ENCODE assay signal across 9 mouse cellular contexts in the genomic region with DNA sequence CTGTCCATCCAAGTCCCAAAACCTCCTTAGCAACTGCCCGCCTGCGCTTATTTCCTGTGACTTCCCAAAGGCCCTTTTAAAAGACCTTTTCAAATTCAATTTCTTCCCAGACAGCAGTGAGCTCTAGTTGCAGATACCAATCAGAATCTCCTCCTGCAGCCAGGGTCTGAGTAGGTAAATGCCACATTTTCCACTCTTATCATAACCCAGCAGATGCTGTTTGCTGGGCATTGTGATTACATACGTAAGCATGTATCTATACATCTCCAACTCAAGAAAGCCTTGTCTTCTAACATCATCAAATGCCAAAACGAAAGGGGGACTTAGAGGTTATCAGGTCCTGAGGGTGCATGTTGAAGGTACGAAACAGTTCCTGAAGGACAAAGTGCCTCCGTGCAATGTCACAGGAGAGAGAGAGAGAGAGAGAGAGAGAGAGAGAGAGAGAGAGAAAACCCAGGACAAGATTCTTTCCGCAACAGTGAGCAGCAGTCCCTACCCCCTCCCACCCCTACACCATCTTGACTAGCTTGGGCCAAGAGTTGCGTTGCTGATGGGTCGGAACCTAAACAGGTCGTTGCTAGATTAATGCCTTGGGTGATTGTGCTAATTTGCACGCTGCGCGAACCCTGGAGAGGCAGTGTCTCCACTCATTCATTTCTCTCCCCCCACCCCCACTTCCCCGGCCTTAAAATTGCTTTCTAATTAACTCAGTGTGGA. TPM values are rescaled to one million over a fixed set of nuclear protein-coding genes. Genes with fewer than 3 reads are reported as not detected.
DNase-seq lines count a peak whose midpoint lies in the region; ATAC-seq lines count a peak whose summit lies in the region.
"Had no signal": no experiment of that assay in that cellular context is flagged by ENCODE, and none has a peak within 500 bp of the region (broad histone marks: within the 10 kb centered on the region; RNA-seq: fewer than 3 reads in every experiment).

No protein-coding gene starts in this region.

- intact Hi-C loops in left cerebral cortex, postnatal 14 days (cut with DNase I) = loop anchor here (2.0 to 5.0 kb wide), 2 partner anchors 54 to 180 kb away; no protein-coding TSS in a partner anchor

- no peak for DNase-seq in cerebellum, adult 11-12 months
- peak; percentile 3 for DNase-seq in lung, postnatal 10 days
- DNase-seq in lung, adult 18-20 months = no peak
- no peak for DNase-seq in urinary bladder, postnatal 36 days (ENCODE audit: low spot score in 2 of 2)
- no peak for DNase-seq in left cerebral cortex, postnatal 14 days (ENCODE audit: low spot score in 2 of 2)

- 0 out of 2 replicates have a peak, but pooled peaks have one; percentile 1 for ATAC-seq in cerebellum, adult (ENCODE audit: insufficient number of reproducible peaks, low FRiP score, low TSS enrichment)
- peak; percentile 78 for ATAC-seq in hindbrain, embryonic 15.5 days (ENCODE audit: low FRiP score, low read depth)
- peak; percentile 64 for ATAC-seq in midbrain, embryonic 15.5 days (replicated peaks)

- peak overlapping the region; percentile 34 for H3K4me3 ChIP-seq in hindbrain, embryonic 15.5 days
- H3K4me3 ChIP-seq in midbrain, embryonic 15.5 days = peak overlapping the region; percentile 38

- peaks cover 10% of the 10 kb centered on the region for H3K4me1 ChIP-seq in hindbrain, embryonic 15.5 days (replicated peaks)
- peaks cover 7% of the 10 kb centered on the region; the same call in 1 of the 2 replicates for H3K4me1 ChIP-seq in midbrain, embryonic 15.5 days

- 23% methylated on average over 14 of the region's 14 CpGs for WGBS in hindbrain, embryonic 15.5 days
- WGBS in midbrain, embryonic 15.5 days = 30% methylated on average over 14 of the region's 14 CpGs

- H3K36me3 ChIP-seq in hindbrain, embryonic 15.5 days = no peaks in the 10 kb centered on the region
- no peaks in the 10 kb centered on the region for H3K36me3 ChIP-seq in midbrain, embryonic 15.5 days (replicated peaks)

- 0 out of 2 replicates have a peak overlapping the region, but pooled peaks have one; percentile 39 for H3K9ac ChIP-seq in hindbrain, embryonic 15.5 days
- peak overlapping the region; percentile 40 for H3K9ac ChIP-seq in midbrain, embryonic 15.5 days

- 0 out of 2 replicates have a peak overlapping the region, but pooled peaks have one; percentile 13 for H3K27ac ChIP-seq in hindbrain, embryonic 15.5 days (replicated peaks)
- peak overlapping the region; percentile 45; the same call in 1 of the 2 replicates for H3K27ac ChIP-seq in midbrain, embryonic 15.5 days
- H3K27ac ChIP-seq: macrophage had no signal

- H3K27me3 ChIP-seq in hindbrain, embryonic 15.5 days = 0 out of 2 replicates have a peak, but pooled peaks cover 6% of the 10 kb centered on the region
- no peaks in the 10 kb centered on the region for H3K27me3 ChIP-seq in midbrain, embryonic 15.5 days (replicated peaks)

- H3K9me3 ChIP-seq in hindbrain, embryonic 15.5 days = no peaks in the 10 kb centered on the region
- H3K9me3 ChIP-seq in midbrain, embryonic 15.5 days = no peaks in the 10 kb centered on the region

- peak overlapping the region; percentile 67 for H3K4me2 ChIP-seq in hindbrain, embryonic 15.5 days
- H3K4me2 ChIP-seq in midbrain, embryonic 15.5 days = peak overlapping the region; percentile 69

RNA-seq across cellular contexts. Expression of a gene that starts 3.0 kb away (rescaled TPM):
- polyA plus RNA-seq in hindbrain, embryonic 15.5 days (2015; fragmentation: Nextera tagmentation; extraction: Ambion mirVana) = 46.4 and 49.5 TPM in 2 replicates
- polyA plus RNA-seq in midbrain, embryonic 15.5 days (2015; fragmentation: Nextera tagmentation; extraction: Ambion mirVana) = 42.6 and 46.4 TPM in 2 replicates
- total RNA-seq in left cerebral cortex, postnatal 14 days (2021) = 10 to 100 TPM; 21.2 to 24.3 TPM

RNA-seq across cellular contexts. Expression of a gene that starts 3.1 kb away (rescaled TPM):
- polyA plus RNA-seq in hindbrain, embryonic 15.5 days (2015; fragmentation: Nextera tagmentation; extraction: Ambion mirVana) = 0.12 TPM in 2 replicates
- polyA plus RNA-seq in midbrain, embryonic 15.5 days (2015; fragmentation: Nextera tagmentation; extraction: Ambion mirVana) = 0.10 and 0.15 TPM in 2 replicates
- under 1 TPM; 0.27 to 0.37 TPM for total RNA-seq in left cerebral cortex, postnatal 14 days (2021)
- polyA plus RNA-seq: macrophage had no signal

RNA-seq across cellular contexts. Expression of a gene that starts 25.9 kb away (rescaled TPM):
- polyA plus RNA-seq in hindbrain, embryonic 15.5 days (2015; fragmentation: Nextera tagmentation; extraction: Ambion mirVana) = 5.6 and 5.7 TPM in 2 replicates
- 6.2 and 6.6 TPM in 2 replicates for polyA plus RNA-seq in midbrain, embryonic 15.5 days (2015; fragmentation: Nextera tagmentation; extraction: Ambion mirVana)
- 1 to 10 TPM; 9.0 to 9.3 TPM for total RNA-seq in left cerebral cortex, postnatal 14 days (2021)

RNA-seq across cellular contexts. Expression of a gene that starts 27.8 kb away (rescaled TPM):
- polyA plus RNA-seq in hindbrain, embryonic 15.5 days (2015; fragmentation: Nextera tagmentation; extraction: Ambion mirVana) = not detected in 2 replicates
- polyA plus RNA-seq in midbrain, embryonic 15.5 days (2015; fragmentation: Nextera tagmentation; extraction: Ambion mirVana) = not detected in 2 replicates
- total RNA-seq in left cerebral cortex, postnatal 14 days (2021) = not detected
- polyA plus RNA-seq: macrophage had no signal

Comparison
In these comparisons a context has a peak if more than half of its experiments do, and no peak if none do; other contexts are left out.
1. ATAC-seq: peak in every context shown above with its lines; median percentile 78 in hindbrain, embryonic 15.5 days; 64 in midbrain, embryonic 15.5 days; 1 in cerebellum, adult.